Mouse (Mus musculus): ENCODE data around the gene Prl3d1. TPM values are rescaled to one million over a fixed set of nuclear protein-coding genes. Genes with fewer than 3 reads are reported as not detected.
"Not testable (repeated sequence)": the region's sequence is repeated elsewhere in the genome, so short reads cannot be mapped to it uniquely, and the experiment has no call there.

The Prl3d1 gene
- total RNA-seq (2021), result not detected

GRCm38 (mm10) chr13:27093890-27094289 is at the start of gene Prl3d1:
Prl3d1 (plus strand) TSS chr13:27094190.
- DNase-seq (ENCODE audit: extremely low spot score in 1 of 2, low spot score in 2 of 2); intact Hi-C loops (cut with DNase I): not testable (repeated sequence)

DNA sequence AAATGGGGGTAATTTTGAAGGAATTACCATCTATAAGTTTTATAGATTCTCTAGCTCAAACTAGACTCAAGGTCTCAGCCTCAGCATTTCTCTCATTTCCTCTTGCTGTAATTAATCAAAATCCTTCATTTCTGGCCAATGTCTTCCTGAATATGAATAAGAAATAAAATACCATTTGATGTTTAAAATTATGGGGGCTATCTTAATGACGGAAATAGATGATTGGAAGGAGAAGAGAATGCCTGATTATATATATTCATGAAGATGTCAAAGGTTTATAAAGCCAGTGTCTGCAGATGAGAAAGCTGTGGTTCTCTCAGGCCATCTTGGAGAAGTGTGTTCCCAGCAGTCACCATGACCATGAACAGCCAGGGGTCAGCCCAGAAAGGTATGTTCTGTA is 36.7 kb upstream of the Prl3d1 start, which contains the start of gene Prl:
Gene Prl, plus strand, starts transcription at position 301 of the 400 bp plus-strand sequence.
- intact Hi-C loops (cut with DNase I), result no loop called here
- no peak for DNase-seq (ENCODE audit: extremely low spot score in 1 of 2, low spot score in 2 of 2)

DNA sequence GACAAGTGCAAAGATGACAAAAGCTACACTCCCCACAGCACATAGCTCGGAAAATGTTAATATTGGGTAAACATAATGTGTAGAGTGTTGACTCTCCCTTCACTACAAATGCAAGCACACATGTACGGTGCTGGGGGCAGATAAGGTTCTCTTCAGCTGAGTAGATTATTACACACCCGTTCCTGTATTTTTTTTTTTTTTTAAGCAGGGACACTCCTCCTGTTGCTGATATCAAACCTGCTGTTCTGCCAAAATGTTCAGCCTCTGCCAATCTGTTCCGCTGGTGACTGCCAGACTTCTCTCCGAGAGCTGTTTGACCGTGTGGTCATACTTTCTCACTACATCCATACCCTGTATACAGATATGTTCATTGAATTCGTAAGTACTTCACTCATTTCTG is 34.8 kb upstream of the Prl3d1 start:
- intact Hi-C loops (cut with DNase I), result no loop called here
- DNase-seq (ENCODE audit: extremely low spot score in 1 of 2, low spot score in 2 of 2), result no peak

GRCm38 (mm10) chr13:27121398-27121797 is 27.4 kb downstream of the Prl3d1 start, which contains the start of gene Prl3d2:
Prl3d2 (plus strand) TSS chr13:27121698.
- DNase-seq (ENCODE audit: extremely low spot score in 1 of 2, low spot score in 2 of 2); intact Hi-C loops (cut with DNase I): not testable (repeated sequence)

GRCm38 (mm10) chr13:27148264-27148663 is 54.3 kb downstream of the Prl3d1 start:
- intact Hi-C loops (cut with DNase I), result no loop called here
- DNase-seq (ENCODE audit: extremely low spot score in 1 of 2, low spot score in 2 of 2), result no peak

Other genes with a start within 250 kb of the Prl3d1 start
- gene Prl, start 36.6 kb upstream of the Prl3d1 start, total RNA-seq (2021), result not detected
- gene Prl3d2, start 27.5 kb downstream of the Prl3d1 start, total RNA-seq (2021), result not detected
- gene Prl3d3, start 62.6 kb downstream of the Prl3d1 start, total RNA-seq (2021), result not detected
- gene Prl3c1, start 102.5 kb downstream of the Prl3d1 start, total RNA-seq (2021), result not detected
- not detected for gene Prl3b1, start 147.7 kb downstream of the Prl3d1 start, total RNA-seq (2021)
- not detected for gene Prl3a1, start 165.2 kb downstream of the Prl3d1 start, total RNA-seq (2021)
- not detected for gene Prl6a1, start 218.4 kb downstream of the Prl3d1 start, total RNA-seq (2021)

All from left cerebral cortex, postnatal 10 days (tissue).